Mouse (Mus musculus) heart, embryonic 14.5 days (tissue): ENCODE results near the gene Uba7. TPM values are rescaled to one million over a fixed set of nuclear protein-coding genes. Genes with fewer than 3 reads are reported as not detected.

ENCODE experiments used
- polyA plus RNA-seq: library from polyadenylated mRNA; unstranded; fragments of >200 nt; fragmentation: Nextera tagmentation; extraction: Ambion mirVana; gene quantifications from 2 replicates; pipeline ENCODE4 v1.2.1, GENCODE M21; 2014

The Uba7 gene
- polyA plus RNA-seq, 1 experiment from 2014 or later, result 33.1 TPM

Other genes with a start within 250 kb of the Uba7 start
- gene Rbm5, start 204.5 kb upstream of the Uba7 start, polyA plus RNA-seq, result 116 and 118 TPM in 2 replicates
- 41.5 and 42.8 TPM in 2 replicates for gene Rbm6, start 102.3 kb upstream of the Uba7 start, polyA plus RNA-seq
- 8.2 and 9.4 TPM in 2 replicates for gene Mon1a, start 87.4 kb upstream of the Uba7 start, polyA plus RNA-seq
- 1.00 and 1.5 TPM in 2 replicates for gene Mst1r, start 68.6 kb upstream of the Uba7 start, polyA plus RNA-seq
- not detected in 2 replicates for gene Actl11, start 47.0 kb upstream of the Uba7 start, polyA plus RNA-seq
- 0.07 and 0.13 TPM in 2 replicates for gene Camkv, start 39.8 kb upstream of the Uba7 start, polyA plus RNA-seq
- gene Traip, start 25.4 kb upstream of the Uba7 start, polyA plus RNA-seq, result 8.6 and 10.2 TPM in 2 replicates
- gene Gm20661, start 7.6 kb downstream of the Uba7 start, polyA plus RNA-seq, result 2.1 and 3.8 TPM in 2 replicates
- gene Inka1, start 10.4 kb downstream of the Uba7 start, polyA plus RNA-seq, result 46.0 and 49.2 TPM in 2 replicates
- 4.8 and 8.4 TPM in 2 replicates for gene Cdhr4, start 17.0 kb downstream of the Uba7 start, polyA plus RNA-seq
- 0.55 and 0.71 TPM in 2 replicates for gene Gm20662, start 20.8 kb downstream of the Uba7 start, polyA plus RNA-seq
- gene Ip6k1, start 27.0 kb downstream of the Uba7 start, polyA plus RNA-seq, result 21.9 and 22.5 TPM in 2 replicates
- 17.4 and 18.8 TPM in 2 replicates for gene Gmppb, start 73.7 kb downstream of the Uba7 start, polyA plus RNA-seq
- gene Amigo3, start 77.7 kb downstream of the Uba7 start, polyA plus RNA-seq, result 2.0 and 2.1 TPM in 2 replicates
- gene Mst1, start 104.9 kb downstream of the Uba7 start, polyA plus RNA-seq, result not detected in 2 replicates
- 37.2 and 37.9 TPM in 2 replicates for gene Rnf123, start 107.8 kb downstream of the Uba7 start, polyA plus RNA-seq
- 48.7 and 50.8 TPM in 2 replicates for gene Apeh, start 119.1 kb downstream of the Uba7 start, polyA plus RNA-seq
- 0.09 and 0.16 TPM in 2 replicates for gene Bsn, start 214.9 kb downstream of the Uba7 start, polyA plus RNA-seq